ENCODE assay signal across 8 mouse cellular contexts in the genomic region with DNA sequence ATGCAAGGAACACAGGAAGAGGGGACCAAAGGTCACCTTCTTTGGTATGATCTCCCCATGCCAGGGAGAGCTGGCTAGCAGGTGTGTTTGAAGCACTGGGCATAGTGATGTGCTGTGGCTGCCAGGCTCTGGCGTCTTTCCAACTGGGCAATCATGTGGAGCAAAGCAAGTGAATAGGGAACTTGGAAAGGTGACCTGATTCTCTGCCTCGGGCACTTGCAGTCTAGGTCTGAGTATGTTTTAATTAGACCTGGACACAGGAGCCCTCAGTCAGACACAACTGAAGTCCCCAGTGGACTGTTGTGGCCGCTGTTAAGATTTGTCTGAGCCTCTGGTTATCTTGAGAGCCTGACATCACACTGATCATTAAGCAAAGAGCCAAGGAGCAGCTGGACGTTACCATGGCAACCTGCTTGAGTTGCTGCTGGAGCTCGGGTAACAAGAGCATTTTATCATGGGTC.
DNase-seq lines count a peak whose midpoint lies in the region; ATAC-seq lines count a peak whose summit lies in the region.

No protein-coding gene starts in this region.

- ATAC-seq in heart, embryonic 15.5 days (replicated peaks; ENCODE audit: insufficient number of reproducible peaks, insufficient read depth, low FRiP score, low read depth) = peak; percentile 27; the same call in 1 of the 2 replicates
- no peak for ATAC-seq in monocyte, adult 5-6 weeks (replicated peaks; ENCODE audit: insufficient number of reproducible peaks, low FRiP score, low TSS enrichment, poor library complexity, severe bottlenecking)

- H3K4me1 ChIP-seq in forebrain, embryonic 10.5 days = peaks cover 32% of the 10 kb centered on the region
- H3K4me1 ChIP-seq in heart, embryonic 15.5 days (replicated peaks) = peaks cover 19% of the 10 kb centered on the region

- H3K27me3 ChIP-seq in forebrain, embryonic 10.5 days (ENCODE audit: poor library complexity, severe bottlenecking) = no peaks in the 10 kb centered on the region; the same call in 1 of the 2 replicates
- H3K27me3 ChIP-seq in heart, embryonic 15.5 days = no peaks in the 10 kb centered on the region

- peak overlapping the region; percentile 22; the same call in 1 of the 2 replicates for H3K4me3 ChIP-seq in forebrain, embryonic 10.5 days
- no peak overlapping the region for H3K4me3 ChIP-seq in heart, embryonic 15.5 days

- WGBS in forebrain, embryonic 10.5 days = 14% methylated on average over 5 of the region's 5 CpGs
- WGBS in heart, embryonic 15.5 days = 13% methylated on average over 5 of the region's 5 CpGs

- no peaks in the 10 kb centered on the region for H3K9me3 ChIP-seq in forebrain, embryonic 10.5 days
- no peaks in the 10 kb centered on the region for H3K9me3 ChIP-seq in heart, embryonic 15.5 days (replicated peaks)

- peak overlapping the region; percentile 67 for H3K27ac ChIP-seq in forebrain, embryonic 10.5 days
- H3K27ac ChIP-seq in heart, embryonic 15.5 days = peak overlapping the region; percentile 58

- H3K36me3 ChIP-seq in forebrain, embryonic 10.5 days (replicated peaks) = no peaks in the 10 kb centered on the region
- no peaks in the 10 kb centered on the region for H3K36me3 ChIP-seq in heart, embryonic 15.5 days

- no peak overlapping the region for H3K9ac ChIP-seq in heart, embryonic 15.5 days

- peak overlapping the region; percentile 19; the same call in 1 of the 2 replicates for H3K4me2 ChIP-seq in heart, embryonic 15.5 days

- peak; percentile 75 for DNase-seq in Muller cell, postnatal 12 days (ENCODE audit: inconsistent ontology term)
- DNase-seq in c-Kit-positive CD71-positive TER-119-positive erythroid progenitor cells, embryonic 14.5 days (ENCODE audit: low spot score) = peak; percentile 65
- DNase-seq in forebrain, embryonic 10.5 days (ENCODE audit: extremely low spot score, low spot score) = peak; percentile 79
- DNase-seq in kidney, postnatal 10 days = peak; percentile 90
- peak; percentile 52 for DNase-seq in lung, postnatal 14 days
- peak; percentile 21 for DNase-seq in retina, postnatal 7 days (ENCODE audit: low read depth, low spot score)

Comparison
In these comparisons a context has a peak if more than half of its experiments do, and no peak if none do; other contexts are left out.
1. DNase-seq: peak in every context shown above with its lines; median percentile 90 in kidney, postnatal 10 days; 79 in forebrain, embryonic 10.5 days; 75 in Muller cell, postnatal 12 days; 65 in c-Kit-positive CD71-positive TER-119-positive erythroid progenitor cells, embryonic 14.5 days; 52 in lung, postnatal 14 days; 21 in retina, postnatal 7 days.